Mouse (Mus musculus) testis, postnatal 14 days (tissue): ENCODE data around the gene Igfbp4.

ENCODE experiments used
- DNase-seq: peaks from one replicate; pipeline ENCODE4 v3.0.0; 2021; ENCODE audit warnings: low spot score

Gene Igfbp4

GRCm38 (mm10) chr11:99041051-99041729, at the start of gene Igfbp4:
Gene Igfbp4 (plus strand): TSS chr11:99041244.
- DNase-seq = peak; percentile 59

GRCm38 (mm10) chr11:98995987-98996386, 45.1 kb upstream of the Igfbp4 start:
- no peak for DNase-seq

DNA sequence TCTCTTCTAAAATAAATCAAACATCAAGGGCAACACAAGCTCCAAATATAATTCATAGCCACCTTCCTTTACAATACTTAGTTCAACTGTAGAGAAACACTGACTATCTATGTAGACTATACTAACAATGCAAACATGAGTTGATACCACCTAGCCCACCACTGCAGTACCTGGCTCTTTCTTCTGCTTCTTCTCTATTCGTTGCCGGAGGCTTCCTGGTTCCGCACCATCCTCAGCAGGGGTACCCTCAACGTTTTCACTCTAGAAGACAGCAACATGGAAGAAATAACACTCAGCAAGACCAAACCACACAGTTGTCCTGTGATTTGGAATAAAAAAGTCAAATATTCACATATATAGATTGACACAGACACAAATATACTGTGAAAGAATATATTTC, 43.4 kb upstream of the Igfbp4 start:
- DNase-seq = no peak

- DNase-seq = no peak
Measured at GRCm38 (mm10) chr11:98998776-98999175, 42.3 kb upstream of the Igfbp4 start.

DNA sequence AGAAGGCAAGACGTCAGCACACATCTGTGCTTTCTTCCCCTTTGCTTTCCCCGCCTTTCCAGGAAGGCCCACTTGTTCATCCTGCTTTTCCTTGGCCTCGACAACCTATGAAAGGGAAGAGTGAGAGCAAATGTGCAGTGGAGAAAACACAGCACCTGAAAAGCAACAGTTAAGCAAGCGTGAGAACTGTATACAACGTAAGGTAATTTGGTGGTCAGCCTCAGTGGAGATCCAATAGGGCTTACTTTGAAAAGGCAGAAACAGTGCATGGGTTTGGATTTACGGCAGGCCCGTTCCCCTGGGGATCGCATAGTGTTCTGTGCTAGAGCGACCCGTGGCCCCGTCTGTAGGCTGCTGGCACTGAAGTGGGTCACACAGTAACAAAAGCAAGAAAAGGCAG, 41.8 kb upstream of the Igfbp4 start:
- no peak for DNase-seq

DNA sequence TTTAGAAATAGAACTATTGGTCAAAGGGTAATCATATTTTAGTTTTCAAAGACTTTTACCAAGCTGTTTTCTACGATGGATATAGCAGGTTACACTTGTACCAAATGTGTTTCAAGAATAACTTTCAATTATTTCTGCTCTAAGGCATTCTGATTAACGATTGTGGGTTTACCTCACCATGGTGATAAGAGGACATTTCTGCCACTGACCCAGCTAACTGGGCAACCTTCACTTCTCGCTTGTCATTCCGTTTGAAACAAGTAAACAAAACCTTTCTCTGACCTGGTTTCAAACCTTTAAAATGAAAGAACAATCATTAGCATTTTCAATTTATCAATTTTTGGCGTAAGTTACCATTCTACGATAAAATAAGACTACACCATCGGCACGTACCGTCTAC, 34.3 kb upstream of the Igfbp4 start:
- DNase-seq = no peak

GRCm38 (mm10) chr11:99010124-99010523, 30.9 kb upstream of the Igfbp4 start:
- no peak for DNase-seq

- no peak for DNase-seq
Measured at GRCm38 (mm10) chr11:99010706-99011105, 30.3 kb upstream of the Igfbp4 start.

GRCm38 (mm10) chr11:99013856-99014255, 27.2 kb upstream of the Igfbp4 start:
- DNase-seq = no peak

DNA sequence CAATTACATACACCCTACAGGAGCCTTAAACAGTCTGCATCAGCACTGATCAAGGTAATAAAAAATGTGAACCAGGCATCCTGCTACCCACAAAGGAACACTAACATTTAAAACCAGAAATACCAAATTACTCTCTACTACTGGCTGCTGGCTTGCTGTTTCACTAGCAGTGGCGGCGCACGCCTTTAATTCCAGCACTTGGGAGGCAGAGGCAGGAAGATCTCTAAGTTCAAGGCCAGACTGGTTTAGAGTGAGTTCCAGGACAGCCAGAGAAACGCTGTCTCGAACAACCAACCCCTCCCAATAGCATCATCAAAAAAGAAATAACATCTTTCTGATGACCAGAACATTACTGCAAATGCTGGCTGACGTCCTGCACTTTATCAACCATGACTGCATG, 21.2 kb upstream of the Igfbp4 start:
- DNase-seq = no peak

DNA sequence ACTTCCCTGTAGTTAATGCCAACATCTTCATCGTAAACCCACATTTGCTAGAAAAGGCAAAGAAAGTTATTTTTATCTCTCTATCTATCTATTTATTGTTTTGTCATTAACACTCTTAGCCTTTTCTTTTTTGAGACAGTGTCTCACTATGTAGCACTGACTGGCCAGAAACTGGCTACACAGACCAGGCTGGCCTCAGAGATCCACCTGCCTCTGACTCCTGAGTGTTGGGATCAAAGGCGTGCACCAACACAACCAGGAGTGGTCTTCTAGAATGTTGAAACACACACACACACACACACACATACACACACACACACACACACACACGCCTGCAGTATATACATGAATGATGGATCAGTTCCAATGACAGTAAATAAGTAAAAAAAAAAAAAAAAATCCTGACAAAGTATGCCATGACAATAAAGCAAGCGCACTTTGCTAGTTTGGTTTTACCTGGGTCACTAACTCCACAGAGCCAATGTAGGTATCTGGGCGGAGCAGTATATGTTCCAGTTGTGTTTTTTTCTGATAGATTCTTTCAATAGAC, 18.6 kb upstream of the Igfbp4 start:
- no peak for DNase-seq

GRCm38 (mm10) chr11:99023094-99023493, 17.9 kb upstream of the Igfbp4 start:
- no peak for DNase-seq

DNA sequence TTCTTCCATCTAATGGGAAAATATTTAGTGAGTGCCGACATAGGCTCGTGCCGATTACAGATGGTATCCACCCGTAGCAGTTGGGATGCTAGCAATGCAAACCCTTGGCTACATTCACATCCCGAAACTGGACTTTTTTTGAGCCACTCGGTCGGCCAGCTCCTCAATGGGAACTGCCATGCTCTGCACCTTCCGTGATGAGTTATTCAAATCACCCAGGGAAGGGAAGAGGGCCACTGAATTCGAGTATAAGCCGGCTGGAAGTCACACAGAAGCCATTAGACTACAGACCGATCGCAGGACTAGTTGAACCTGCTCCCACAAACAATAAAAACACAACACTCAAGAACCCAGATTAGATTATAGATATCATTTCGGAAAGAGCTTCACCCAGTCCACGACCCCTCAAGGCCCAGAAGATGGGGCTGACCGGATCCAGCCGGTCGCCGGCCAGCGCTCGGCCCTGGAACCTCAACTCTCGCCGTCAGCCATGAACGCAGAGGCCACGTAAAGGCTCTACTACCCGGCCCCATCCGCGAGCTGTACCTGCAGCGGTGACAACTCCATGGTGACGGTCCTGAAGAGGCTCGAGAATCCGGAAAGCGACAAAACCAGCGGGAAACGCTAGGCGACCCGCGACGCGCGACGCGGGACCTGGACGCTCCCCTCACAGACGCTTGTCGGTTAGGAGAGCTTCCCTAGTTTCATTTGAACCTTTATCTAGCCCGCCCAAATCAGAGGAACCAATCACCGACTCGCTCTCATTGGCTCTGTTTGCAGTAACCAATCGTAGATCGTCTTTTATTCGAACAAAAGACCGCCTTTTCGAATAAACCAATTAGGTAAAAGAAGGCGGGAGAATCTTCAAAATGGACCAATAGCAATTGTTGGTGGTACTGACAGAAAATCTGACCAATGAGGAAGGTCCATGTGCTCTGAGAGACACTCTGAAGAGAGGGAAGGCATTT, 17.3 kb upstream of the Igfbp4 start, which contains the start of gene Top2a:
TSS of gene Top2a (minus strand) at position 690 of the 968 bp plus-strand sequence.
- peak; percentile 93 for DNase-seq

DNA sequence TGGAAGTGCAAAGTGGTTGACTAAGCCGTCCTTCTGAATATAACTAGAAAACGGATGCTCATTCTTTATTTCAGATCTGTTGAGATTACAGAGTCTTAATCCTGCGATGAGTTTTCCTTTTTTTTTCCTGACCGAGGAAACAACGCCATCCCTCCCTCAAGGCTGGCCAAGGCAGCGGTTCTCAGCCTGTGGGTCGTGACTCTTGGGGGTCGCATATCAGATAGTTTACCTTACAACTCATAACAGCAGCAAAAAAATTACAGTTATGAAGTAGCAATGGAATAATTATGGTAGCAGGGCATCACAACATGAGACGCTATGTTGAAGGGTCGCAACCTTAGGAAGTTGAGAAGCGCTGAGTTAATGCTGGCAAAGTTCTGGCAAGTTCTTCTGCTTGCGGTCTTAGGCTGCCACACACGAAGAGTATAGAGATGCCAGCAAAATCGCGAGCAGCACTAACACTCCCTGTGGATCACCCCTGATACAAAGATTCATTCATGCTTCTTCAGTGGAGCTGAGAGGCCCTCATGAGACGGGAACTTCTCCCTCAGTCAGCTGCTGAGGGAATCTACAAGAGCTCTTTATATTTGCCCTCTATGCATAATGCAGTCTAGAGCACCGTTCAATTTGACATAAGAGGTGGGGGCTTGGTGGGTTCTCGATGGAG, 16.4 kb upstream of the Igfbp4 start:
- no peak for DNase-seq

GRCm38 (mm10) chr11:99025878-99026277, 15.2 kb upstream of the Igfbp4 start:
- DNase-seq = no peak

DNA sequence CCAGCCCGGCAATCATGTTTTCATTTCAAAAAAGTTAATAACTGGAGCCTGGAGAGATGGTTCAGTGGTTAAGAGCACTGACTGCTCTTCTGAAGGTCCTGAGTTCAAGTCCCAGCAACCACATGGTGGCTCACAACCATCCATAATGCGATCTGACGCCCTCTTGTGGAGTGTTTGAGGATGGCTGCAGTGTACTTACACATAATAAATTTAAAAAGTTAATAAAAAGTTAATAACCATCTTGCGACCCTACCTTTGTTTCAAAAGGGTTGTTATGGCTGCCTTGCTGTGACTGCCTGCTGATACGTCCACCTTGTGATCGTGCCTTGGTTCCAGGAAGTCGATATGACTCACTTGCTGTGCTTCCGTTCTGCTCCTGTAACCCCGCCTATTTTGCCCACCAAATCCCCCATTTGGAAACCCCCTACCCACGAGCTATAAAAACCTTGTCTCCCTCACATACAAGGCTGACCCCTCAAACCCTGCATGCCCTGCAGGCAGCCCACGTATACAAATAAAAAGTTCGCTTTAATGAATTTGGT, 14.1 kb upstream of the Igfbp4 start:
- no peak for DNase-seq

DNA sequence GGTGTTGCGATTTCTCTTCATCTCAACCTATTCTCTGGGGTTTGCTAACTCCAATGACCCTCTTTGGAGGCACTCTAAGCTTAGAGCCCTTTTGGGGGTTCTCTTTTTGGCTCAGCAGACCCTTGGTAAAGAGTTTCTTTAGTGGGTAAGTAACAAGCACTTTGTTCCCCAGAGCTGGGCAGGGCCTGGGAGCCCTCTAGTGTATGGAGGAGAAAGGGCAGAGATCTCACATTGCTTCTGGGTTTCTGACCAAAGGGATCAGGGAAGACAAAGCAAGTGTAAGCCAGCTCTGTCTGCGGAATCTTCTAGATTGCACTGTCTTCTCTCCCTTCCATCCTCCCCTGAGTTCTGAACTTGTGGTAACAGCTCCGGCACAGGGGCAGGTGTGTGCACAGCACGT, 5.7 kb upstream of the Igfbp4 start:
- DNase-seq = no peak

- DNase-seq = no peak
Measured at GRCm38 (mm10) chr11:99036254-99036653, 4.8 kb upstream of the Igfbp4 start.

DNA sequence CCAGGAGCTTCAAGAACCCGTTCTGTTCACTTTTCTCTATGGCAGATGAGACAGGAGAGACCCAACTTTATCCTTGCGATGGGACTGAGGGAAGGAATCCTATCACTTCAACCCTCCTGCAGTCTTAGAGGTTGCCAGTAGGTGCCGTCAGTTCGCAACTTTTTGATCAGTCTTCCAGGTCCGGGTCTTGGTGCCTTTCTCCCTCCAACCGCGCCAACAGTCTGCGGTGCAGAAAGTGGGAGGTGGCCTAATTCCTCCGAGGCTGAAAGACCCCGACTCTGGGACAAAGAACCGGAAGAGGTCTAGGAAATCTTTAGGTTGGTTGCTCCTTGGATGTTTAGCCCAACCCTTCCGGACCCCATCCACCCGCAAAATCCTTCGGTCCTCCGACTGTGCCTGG, 1.3 kb upstream of the Igfbp4 start:
- DNase-seq = peak; percentile 70

GRCm38 (mm10) chr11:99040346-99040974, 584 bp upstream of the Igfbp4 start:
- DNase-seq = no peak
